Mouse (Mus musculus) embryonic fibroblast, embryonic 13.5 days (primary cell): ENCODE data around the gene Maml3.

Experiments
- CTCF ChIP-seq: IDR thresholded peaks from 2 replicates; pipeline ENCODE4 v1.5.1; 2011; ENCODE audit warnings: mild to moderate bottlenecking, control low read depth, low read length, moderate library complexity, borderline replicate concordance; ENCODE audit not compliant: insufficient read depth
- POLR2A ChIP-seq: IDR thresholded peaks from 2 replicates; pipeline ENCODE4 v1.6.1; 2011; ENCODE audit warnings: low read depth, mild to moderate bottlenecking, control low read depth, low read length, moderate library complexity

DNA sequence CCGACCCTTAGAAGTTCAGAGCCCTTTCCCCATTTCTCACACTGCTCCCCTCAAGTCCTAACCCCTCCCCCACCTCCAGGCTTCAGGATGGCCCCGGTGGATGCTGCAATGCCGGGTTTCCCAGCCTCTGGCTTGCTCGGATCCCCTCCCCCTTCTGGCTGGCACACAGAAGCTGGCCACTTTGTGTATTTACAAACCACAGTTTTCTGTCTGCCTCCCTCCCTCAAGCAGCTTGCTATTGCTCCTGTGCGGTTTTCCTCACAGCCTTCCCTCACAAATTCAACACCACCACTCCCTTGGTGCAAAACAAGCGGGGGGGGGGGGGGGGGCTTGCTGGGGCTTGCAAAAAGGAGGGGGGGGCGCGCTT lies 216.6 kb downstream of the Maml3 start:
- no peak for TF ChIP-seq CTCF
- no peak for TF ChIP-seq POLR2A
